Mouse (Mus musculus): Measurements from ENCODE around the gene A130010J15Rik.

DNA sequence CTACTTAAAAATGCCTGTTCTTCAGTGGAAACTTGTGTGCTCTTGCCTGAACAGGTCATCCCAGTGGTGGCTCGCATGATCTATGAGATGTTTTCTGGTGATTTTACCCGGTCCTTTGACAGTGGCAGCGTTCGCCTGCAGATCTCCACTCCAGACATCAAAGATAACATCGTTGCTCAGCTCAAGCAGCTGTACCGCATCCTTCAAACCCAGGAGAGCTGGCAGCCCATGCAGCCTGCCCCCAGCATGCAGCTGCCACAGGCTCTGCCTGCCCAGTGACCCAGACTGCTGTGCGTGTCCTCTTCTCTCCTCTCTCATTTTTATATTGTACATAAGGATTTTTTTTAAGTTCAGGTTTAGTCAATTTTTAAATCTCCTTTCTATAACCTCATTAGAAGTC lies 1.4 kb downstream of the A130010J15Rik start:
- TF ChIP-seq GATA1 (IDR thresholded peaks at IDR 0.05; ENCODE audit: low read length) (no peak), TAL1 (IDR thresholded peaks at IDR 0.05; ENCODE audit: low read length) (no peak)
